Mouse (Mus musculus) R1 (cell line): ENCODE measurements at regions not wholly inside any gene's neighbourhood (a gene's known extent, or its start where the extent isn't known, plus 50 kb on each side); places are given as distances from the start of the nearest gene placed in this dataset.

Source experiments
- DNase-seq: peaks from one replicate; pipeline ENCODE4 v3.0.0-alpha.2; 2018; ENCODE audit warnings: low read depth, low spot score

GRCm38 (mm10) chr15:67901191-67901601, 1400.5 kb upstream of the Lrrc6 start:
- DNase-seq, result no peak

- DNase-seq, result no peak
Observed at GRCm38 (mm10) chr15:67899772-67900171, 1399.1 kb upstream of the Lrrc6 start.

- DNase-seq, result no peak
Observed at GRCm38 (mm10) chr15:67898959-67899403, 1398.3 kb upstream of the Lrrc6 start.

- no peak for DNase-seq
Observed at GRCm38 (mm10) chr15:67892066-67892465, 1391.4 kb upstream of the Lrrc6 start.

GRCm38 (mm10) chr15:67890612-67891304, 1390.0 kb upstream of the Lrrc6 start:
- DNase-seq, result no peak

- DNase-seq, result no peak
Observed at GRCm38 (mm10) chr15:67888548-67888947, 1387.8 kb upstream of the Lrrc6 start.

GRCm38 (mm10) chr15:67855291-67855690, 1354.6 kb upstream of the Lrrc6 start:
- no peak for DNase-seq

GRCm38 (mm10) chr15:67850118-67850517, 1349.4 kb upstream of the Lrrc6 start:
- no peak for DNase-seq

- no peak for DNase-seq
Observed at GRCm38 (mm10) chr15:67845707-67846106, 1345.0 kb upstream of the Lrrc6 start.

GRCm38 (mm10) chr15:67840671-67841070, 1340.0 kb upstream of the Lrrc6 start:
- no peak for DNase-seq

GRCm38 (mm10) chr15:67825796-67826484, 1325.2 kb upstream of the Lrrc6 start:
- no peak for DNase-seq

GRCm38 (mm10) chr15:67823226-67823625, 1322.5 kb upstream of the Lrrc6 start:
- no peak for DNase-seq

- DNase-seq, result no peak
Observed at GRCm38 (mm10) chr15:67799871-67800270, 1299.2 kb upstream of the Lrrc6 start.

- no peak for DNase-seq
Observed at GRCm38 (mm10) chr15:67795578-67795977, 1294.9 kb upstream of the Lrrc6 start.

- no peak for DNase-seq
Observed at GRCm38 (mm10) chr15:67792822-67793221, 1292.1 kb upstream of the Lrrc6 start.

- DNase-seq, result no peak
Observed at GRCm38 (mm10) chr15:67788587-67788986, 1287.9 kb upstream of the Lrrc6 start.

- DNase-seq, result no peak
Observed at GRCm38 (mm10) chr15:67785583-67785982, 1284.9 kb upstream of the Lrrc6 start.

GRCm38 (mm10) chr15:67783754-67784153, 1283.0 kb upstream of the Lrrc6 start:
- DNase-seq, result no peak

- DNase-seq, result no peak
Observed at GRCm38 (mm10) chr15:67782505-67782904, 1281.8 kb upstream of the Lrrc6 start.

- no peak for DNase-seq
Observed at GRCm38 (mm10) chr15:67780856-67781255, 1280.1 kb upstream of the Lrrc6 start.

- DNase-seq, result no peak
Observed at GRCm38 (mm10) chr15:67767624-67768023, 1266.9 kb upstream of the Lrrc6 start.

- DNase-seq, result no peak
Observed at GRCm38 (mm10) chr15:67759221-67759620, 1258.5 kb upstream of the Lrrc6 start.

GRCm38 (mm10) chr15:67750582-67750981, 1249.9 kb upstream of the Lrrc6 start:
- no peak for DNase-seq
